Mouse (Mus musculus) heart, embryonic 14.5 days (tissue): ENCODE measurements around the gene Suclg1. TPM values are rescaled to one million over a fixed set of nuclear protein-coding genes. Genes with fewer than 3 reads are reported as not detected.

ENCODE experiments used
- ATAC-seq: fragments of 200-750 bp; cut with Nextera tagmentation; 2 replicates; pipeline ENCODE4 v1.8.0; 2017; ENCODE audit warnings: low read depth, moderate TSS enrichment; ENCODE audit not compliant: insufficient number of reproducible peaks, insufficient read depth, low FRiP score
- H3K27ac ChIP-seq, 2 experiments: fragments of 200-500 bp in 1 of 2; fragments of 300-500 bp in 1 of 2; sonication (generic) in 1 of 2; replicated peaks in 1 of 2; 2 replicates each; pipeline ENCODE4 v1.5.1; 2012 to 2014; ENCODE audit warnings: low read depth in 2 of 2, low read length in 2 of 2, control low read depth in 1 of 2, mild to moderate bottlenecking in 1 of 2, mixed read lengths in 1 of 2; ENCODE audit not compliant: control insufficient read depth in 1 of 2, insufficient read depth in 1 of 2
- H3K27me3 ChIP-seq: fragments of 300-500 bp; sonication (generic); 2 replicates; pipeline ENCODE4 v1.6.1; 2014; ENCODE audit warnings: mild to moderate bottlenecking, low read length, control low read depth; ENCODE audit not compliant: control insufficient read depth, insufficient read depth
- H3K36me3 ChIP-seq: fragments of 300-500 bp; sonication (generic); 2 replicates; pipeline ENCODE4 v1.6.1; 2014; ENCODE audit warnings: mild to moderate bottlenecking, control low read depth, low read length, mixed read lengths; ENCODE audit not compliant: control insufficient read depth, insufficient read depth
- H3K4me1 ChIP-seq, 2 experiments: fragments of 200-500 bp in 1 of 2; fragments of 300-500 bp in 1 of 2; sonication (generic) in 1 of 2; 2 replicates each; pipeline ENCODE4 v1.6.1; 2012 to 2014; ENCODE audit warnings: low read length in 2 of 2, control low read depth in 1 of 2, mixed read lengths in 1 of 2; ENCODE audit not compliant: control insufficient read depth in 2 of 2, insufficient read depth in 2 of 2
- H3K4me2 ChIP-seq: fragments of 300-500 bp; sonication (generic); 2 replicates; pipeline ENCODE4 v1.6.1; 2014; ENCODE audit warnings: mild to moderate bottlenecking, low read length
- H3K4me3 ChIP-seq, 2 experiments: fragments of 200-500 bp in 1 of 2; fragments of 300-500 bp in 1 of 2; sonication (generic) in 1 of 2; 2 replicates each; pipeline ENCODE4 v1.5.1; 2012 to 2014; ENCODE audit warnings: low read length in 2 of 2, mild to moderate bottlenecking in 2 of 2, control low read depth in 1 of 2, low read depth in 1 of 2, moderate library complexity in 1 of 2; ENCODE audit not compliant: control insufficient read depth in 1 of 2, insufficient read depth in 1 of 2
- H3K9ac ChIP-seq: fragments of 300-500 bp; sonication (generic); 2 replicates; pipeline ENCODE4 v1.6.1; 2014; ENCODE audit warnings: mild to moderate bottlenecking, low read length
- H3K9me3 ChIP-seq: fragments of 300-500 bp; sonication (generic); 2 replicates; pipeline ENCODE4 v1.6.1; 2016; ENCODE audit warnings: low read length, control low read depth; ENCODE audit not compliant: control insufficient read depth
- WGBS: fragments of 180-500 bp; shearing (Covaris S2); extraction: QIAGEN DNeasy Blood & Tissue Kit; methylation state at CpG from one replicate; pipeline ENCODE4 v1.1.7; 2014; 5-methylcytosine and 5-hydroxymethylcytosine counted together
- polyA plus RNA-seq: library from polyadenylated mRNA; unstranded; fragments of >200 nt; fragmentation: Nextera tagmentation; extraction: Ambion mirVana; gene quantifications from 2 replicates; pipeline ENCODE4 v1.2.1, GENCODE M21; 2014

The Suclg1 gene
- polyA plus RNA-seq, 1 experiment from 2014 or later: 333 TPM

GRCm38 (mm10) chr6:73260110-73260509 lies 11.9 kb downstream of the Suclg1 start:
- Histone ChIP-seq H3K27me3 (no peaks in the 10 kb centered on the region), H3K9ac (no peak overlapping the region), H3K4me2 (no peak overlapping the region), H3K27ac (no peak overlapping the region), H3K36me3 (peaks cover 89% of the 10 kb centered on the region), H3K9me3 (no peaks in the 10 kb centered on the region), H3K4me1 (peaks cover 0 to under 1% of the 10 kb centered on the region in 2 experiments; a peak in 2 of 4 replicates), H3K4me3 (no peak overlapping the region)
- no peak for ATAC-seq
- WGBS: 84% methylated on average over 6 of the region's 6 CpGs

- Histone ChIP-seq H3K4me2 (no peak overlapping the region), H3K4me1 (no peaks in the 10 kb centered on the region; a peak in 1 of 4 replicates), H3K27ac (no peak overlapping the region), H3K27me3 (no peaks in the 10 kb centered on the region), H3K9me3 (no peaks in the 10 kb centered on the region), H3K9ac (no peak overlapping the region), H3K36me3 (peaks cover 92% of the 10 kb centered on the region), H3K4me3 (no peak overlapping the region)
- 84% methylated on average over 2 of the region's 2 CpGs for WGBS
- ATAC-seq: no peak
Observed at GRCm38 (mm10) chr6:73264801-73265200, 16.6 kb downstream of the Suclg1 start.

GRCm38 (mm10) chr6:73267738-73268311 lies 19.6 kb downstream of the Suclg1 start:
- H3K4me2 ChIP-seq: no peak overlapping the region
- peaks cover 92% of the 10 kb centered on the region for H3K36me3 ChIP-seq
- no peak for ATAC-seq
- 85% methylated on average over 8 of the region's 8 CpGs for WGBS
- no peak overlapping the region for H3K4me3 ChIP-seq
- no peaks in the 10 kb centered on the region for H3K27me3 ChIP-seq
- no peak overlapping the region for H3K9ac ChIP-seq
- no peaks in the 10 kb centered on the region; a peak in 1 of 4 replicates for H3K4me1 ChIP-seq
- no peaks in the 10 kb centered on the region for H3K9me3 ChIP-seq
- H3K27ac ChIP-seq: no peak overlapping the region

- no peak for ATAC-seq
- H3K27me3 ChIP-seq: no peaks in the 10 kb centered on the region
- H3K9me3 ChIP-seq: no peaks in the 10 kb centered on the region
- H3K4me1 ChIP-seq: no peaks in the 10 kb centered on the region; a peak in 1 of 4 replicates
- H3K4me2 ChIP-seq: no peak overlapping the region
- no peak overlapping the region for H3K4me3 ChIP-seq
- H3K36me3 ChIP-seq: peaks cover 93% of the 10 kb centered on the region
- 91% methylated on average over 3 of the region's 3 CpGs for WGBS
- no peak overlapping the region for H3K9ac ChIP-seq
- no peak overlapping the region for H3K27ac ChIP-seq
Observed at GRCm38 (mm10) chr6:73269374-73269773, 21.2 kb downstream of the Suclg1 start.

GRCm38 (mm10) chr6:73271546-73272091 lies 23.4 kb downstream of the Suclg1 start:
- no peak overlapping the region for H3K4me2 ChIP-seq
- peaks cover 96% of the 10 kb centered on the region for H3K36me3 ChIP-seq
- no peak for ATAC-seq
- 60% methylated on average over 3 of the region's 3 CpGs for WGBS
- H3K9ac ChIP-seq: no peak overlapping the region
- no peak overlapping the region for H3K4me3 ChIP-seq
- H3K27me3 ChIP-seq: no peaks in the 10 kb centered on the region
- no peaks in the 10 kb centered on the region for H3K9me3 ChIP-seq
- H3K27ac ChIP-seq: no peak overlapping the region
- no peaks in the 10 kb centered on the region for H3K4me1 ChIP-seq

GRCm38 (mm10) chr6:73275002-73275401 lies 26.8 kb downstream of the Suclg1 start:
- no peaks in the 10 kb centered on the region for H3K4me1 ChIP-seq
- H3K9ac ChIP-seq: no peak overlapping the region
- H3K27me3 ChIP-seq: no peaks in the 10 kb centered on the region
- H3K27ac ChIP-seq: no peak overlapping the region
- no peak overlapping the region for H3K4me3 ChIP-seq
- no peaks in the 10 kb centered on the region for H3K9me3 ChIP-seq
- no peak overlapping the region for H3K4me2 ChIP-seq
- peaks cover 83% of the 10 kb centered on the region for H3K36me3 ChIP-seq
- no peak for ATAC-seq
- 84% methylated on average over 5 of the region's 5 CpGs for whole genome bisulfite sequencing

- H3K4me1 ChIP-seq: no peaks in the 10 kb centered on the region
- ATAC-seq: no peak
- no peaks in the 10 kb centered on the region for H3K9me3 ChIP-seq
- WGBS: 78% methylated on average over 8 of the region's 8 CpGs
- no peak overlapping the region for H3K27ac ChIP-seq
- H3K9ac ChIP-seq: no peak overlapping the region
- peaks cover 36% of the 10 kb centered on the region for H3K36me3 ChIP-seq
- no peaks in the 10 kb centered on the region for H3K27me3 ChIP-seq
- no peak overlapping the region for H3K4me2 ChIP-seq
- H3K4me3 ChIP-seq: no peak overlapping the region
Observed at GRCm38 (mm10) chr6:73279681-73280080, 31.5 kb downstream of the Suclg1 start.
